Mouse (Mus musculus) layer of hippocampus, adult 18-20 months (tissue): ENCODE measurements around the gene Il21. TPM values are rescaled to one million over a fixed set of nuclear protein-coding genes. Genes with fewer than 3 reads are reported as not detected.

Experiments
- DNase-seq, 2 experiments: peaks; one replicate each; pipeline ENCODE4 v3.0.0; 2022; ENCODE audit warnings: low spot score in 2 of 2
- long read RNA-seq: library from polyadenylated mRNA; stranded (forward); transcript quantifications from one replicate; pipeline ENCODE4 v2.0.0, GENCODE M21; 2021
- total RNA-seq, 2 experiments: library from RNA; stranded (reverse); gene quantifications; 2 replicates each; pipeline ENCODE4 v1.2.3; 2021

The Il21 gene
- under 1 TPM in 1 of 2 experiments, not detected in 1; 0.23 TPM for total RNA-seq
- long read RNA-seq = 0 reads

- no peak for DNase-seq
These were observed at the start of gene Il21 for GRCm38 (mm10) chr3:37232586-37233222. Gene Il21, minus strand, starts transcription at chr3:37232636.

- DNase-seq = no peak
These were observed 48.4 kb upstream of the Il21 start for GRCm38 (mm10) chr3:37280871-37281270.

- DNase-seq = no peak
These were observed 47.8 kb upstream of the Il21 start for GRCm38 (mm10) chr3:37280221-37280620.

GRCm38 (mm10) chr3:37274661-37275060 lies 42.2 kb upstream of the Il21 start:
- DNase-seq = no peak

GRCm38 (mm10) chr3:37273092-37273491 lies 40.7 kb upstream of the Il21 start:
- DNase-seq = no peak

GRCm38 (mm10) chr3:37271209-37271608 lies 38.8 kb upstream of the Il21 start:
- peak; percentile 22 to 79 for DNase-seq

- DNase-seq = no peak
These were observed 37.5 kb upstream of the Il21 start for GRCm38 (mm10) chr3:37269926-37270325.

GRCm38 (mm10) chr3:37268338-37268737 lies 35.9 kb upstream of the Il21 start:
- DNase-seq = no peak

GRCm38 (mm10) chr3:37259331-37259999 lies 27.0 kb upstream of the Il21 start:
- peak; percentile 16 to 48 for DNase-seq

- DNase-seq = no peak
These were observed 25.3 kb upstream of the Il21 start for GRCm38 (mm10) chr3:37257776-37258175.

GRCm38 (mm10) chr3:37250967-37251366 lies 18.5 kb upstream of the Il21 start:
- no peak for DNase-seq

- no peak for DNase-seq
These were observed 2.6 kb upstream of the Il21 start for GRCm38 (mm10) chr3:37235025-37235424.

- DNase-seq = no peak
These were observed 1.3 kb downstream of the Il21 start for GRCm38 (mm10) chr3:37231153-37231552.

- DNase-seq = no peak
These were observed 3.2 kb downstream of the Il21 start for GRCm38 (mm10) chr3:37229082-37229829.

- DNase-seq = no peak
These were observed 7.3 kb downstream of the Il21 start for GRCm38 (mm10) chr3:37225124-37225523.

- DNase-seq = peak; percentile 45 to 72
These were observed 13.4 kb downstream of the Il21 start for GRCm38 (mm10) chr3:37219071-37219470.

GRCm38 (mm10) chr3:37205226-37205800 lies 27.1 kb downstream of the Il21 start:
- no peak for DNase-seq

GRCm38 (mm10) chr3:37204556-37204955 lies 27.9 kb downstream of the Il21 start:
- DNase-seq = peak in 1 of 2 experiments; percentile 40

- DNase-seq = peak; percentile 66 to 91
These were observed 28.4 kb downstream of the Il21 start for GRCm38 (mm10) chr3:37203984-37204428.

- no peak for DNase-seq
These were observed 29.6 kb downstream of the Il21 start for GRCm38 (mm10) chr3:37202856-37203255.

GRCm38 (mm10) chr3:37201122-37201916 lies 31.1 kb downstream of the Il21 start:
- no peak for DNase-seq
